Mouse (Mus musculus) kidney, adult 2 months (tissue): ENCODE data around the gene Fosb.

Experiments used
- CTCF ChIP-seq: fragments of 200-500 bp; conservative IDR thresholded peaks from 2 replicates; pipeline ENCODE4 v1.5.1; 2011; ENCODE audit warnings: low read depth, mild to moderate bottlenecking, control low read depth, low read length, moderate library complexity, mixed read lengths; ENCODE audit not compliant: insufficient read depth, insufficient read length
- POLR2A ChIP-seq: fragments of 200-500 bp; IDR thresholded peaks from one replicate; pipeline ENCODE4 v1.6.1; 2011; ENCODE audit warnings: low read depth, low read length, control low read depth

GRCm38 (mm10) chr7:19303046-19303305 is 6.9 kb downstream of the Fosb start:
- TF ChIP-seq POLR2A (no peak), CTCF (no peak)
